Comparison of ENCODE assay signal across 12 mouse cellular contexts in genomic region chr5:144998491-144998890, GRCm38 (mm10). TPM values are rescaled to one million over a fixed set of nuclear protein-coding genes. Genes with fewer than 3 reads are reported as not detected.
A peak's percentile ranks its signal among the peaks of the same experiment; 100 is the strongest.
DNase-seq lines count a peak whose midpoint lies in the region; ATAC-seq and TF ChIP-seq lines count a peak whose summit lies in the region.
"Had no signal": no experiment of that assay in that cellular context is flagged by ENCODE, and none has a peak within 500 bp of the region (broad histone marks: within the 10 kb centered on the region; RNA-seq: fewer than 3 reads in every experiment).

No protein-coding gene starts in this region.

- peak; percentile 76 for DNase-seq in CH12.LX (ENCODE audit: extremely low read depth)
- peak in 2 of 3 experiments; percentile 17 to 26 for DNase-seq in liver, embryonic 14.5 days (ENCODE audit: low read depth in 3 of 3, low spot score in 3 of 3)
- no peak for DNase-seq in right cerebral cortex, adult 2 months (ENCODE audit: low spot score in 2 of 2)
- no peak for DNase-seq in layer of hippocampus, postnatal 25 days (ENCODE audit: extremely low spot score in 1 of 2, low spot score in 1 of 2)

- H3K27ac ChIP-seq in intestine, postnatal 0 days (ENCODE audit: low read depth, low read length) = no peak overlapping the region
- H3K27ac ChIP-seq in intestine, embryonic 16.5 days (ENCODE audit: low read length) = no peak overlapping the region
- no peak overlapping the region for H3K27ac ChIP-seq in CH12.LX (ENCODE audit: insufficient read depth, low read depth)
- no peak overlapping the region for H3K27ac ChIP-seq in bone marrow, adult 2 months (ENCODE audit: control insufficient read depth, insufficient read depth, low read depth, low read length, poor library complexity)
- H3K27ac ChIP-seq in liver, embryonic 14.5 days = no peak overlapping the region
- H3K27ac ChIP-seq: limb, embryonic 12.5 days; stomach, embryonic 15.5 days had no signal

- H3K4me2 ChIP-seq in intestine, postnatal 0 days (replicated peaks; ENCODE audit: low read depth) = no peak overlapping the region
- no peak overlapping the region for H3K4me2 ChIP-seq in intestine, embryonic 16.5 days (ENCODE audit: low read depth, low read length)
- no peak overlapping the region for H3K4me2 ChIP-seq in CH12.LX (ENCODE audit: insufficient read depth, low read depth, poor library complexity, severe bottlenecking)
- no peak overlapping the region for H3K4me2 ChIP-seq in liver, embryonic 14.5 days (ENCODE audit: low read depth)
- H3K4me2 ChIP-seq: limb, embryonic 12.5 days; stomach, embryonic 15.5 days had no signal

- H3K36me3 ChIP-seq in intestine, postnatal 0 days (ENCODE audit: control insufficient read depth, insufficient read depth) = no peaks in the 10 kb centered on the region
- H3K36me3 ChIP-seq in intestine, embryonic 16.5 days (ENCODE audit: control insufficient read depth, insufficient read depth, low read length) = no peaks in the 10 kb centered on the region
- no peaks in the 10 kb centered on the region for H3K36me3 ChIP-seq in CH12.LX (replicated peaks in 1 of 2; ENCODE audit: control insufficient read depth in 1 of 2, insufficient read depth in 1 of 2, low read length in 1 of 2)
- H3K36me3 ChIP-seq in liver, embryonic 14.5 days (replicated peaks; ENCODE audit: control insufficient read depth, insufficient read depth, low read depth) = no peaks in the 10 kb centered on the region
- H3K36me3 ChIP-seq: limb, embryonic 12.5 days; stomach, embryonic 15.5 days had no signal

- 0 out of 2 replicates have a peak, but pooled peaks have one; percentile 16 for ATAC-seq in intestine, postnatal 0 days
- no peak for ATAC-seq in intestine, embryonic 16.5 days
- ATAC-seq in liver, embryonic 14.5 days (ENCODE audit: insufficient read depth) = no peak
- ATAC-seq in frontal cortex, adult (ENCODE audit: low TSS enrichment) = no peak

- H3K4me1 ChIP-seq in intestine, postnatal 0 days (replicated peaks; ENCODE audit: control insufficient read depth, insufficient read depth, low read length) = no peaks in the 10 kb centered on the region
- no peaks in the 10 kb centered on the region for H3K4me1 ChIP-seq in intestine, embryonic 16.5 days (ENCODE audit: control insufficient read depth, insufficient read depth, low read length)
- peaks cover 0 to 5% of the 10 kb centered on the region in 2 experiments; a peak in 1 of 4 replicates for H3K4me1 ChIP-seq in CH12.LX (ENCODE audit: control insufficient read depth in 1 of 2, insufficient read depth in 2 of 2)
- H3K4me1 ChIP-seq in bone marrow, adult 2 months (ENCODE audit: control insufficient read depth, insufficient read depth, low read length) = no peaks in the 10 kb centered on the region
- no peaks in the 10 kb centered on the region for H3K4me1 ChIP-seq in liver, embryonic 14.5 days (replicated peaks; ENCODE audit: control insufficient read depth in 2 of 2, insufficient read depth in 2 of 2, low read length in 1 of 2)
- H3K4me1 ChIP-seq: limb, embryonic 12.5 days; stomach, embryonic 15.5 days had no signal

- in situ Hi-C loops in CH12.LX (cut with MboI; ENCODE audit: low pct_ligation_motif_present, low pct_unique_long_range_greater_than_20kb, low sequenced_read_pairs) = loop anchor here (5.0 kb wide), 1 partner anchor 84 kb away; the partner anchor contains the start of genes Arpc1a and Kpna7

- 52% methylated on average over 2 of the region's 2 CpGs for WGBS in intestine, postnatal 0 days
- 30% methylated on average over 2 of the region's 2 CpGs for WGBS in intestine, embryonic 16.5 days
- WGBS in bone marrow, adult 2 months = 70% methylated on average over 2 of the region's 2 CpGs
- WGBS in liver, embryonic 14.5 days (ENCODE audit: insufficient replicate concordance) = 21% methylated on average over 2 of the region's 2 CpGs

- H3K9me3 ChIP-seq in intestine, postnatal 0 days (ENCODE audit: control insufficient read depth) = no peaks in the 10 kb centered on the region
- no peaks in the 10 kb centered on the region for H3K9me3 ChIP-seq in intestine, embryonic 16.5 days (ENCODE audit: control insufficient read depth, low read length)
- no peaks in the 10 kb centered on the region for H3K9me3 ChIP-seq in CH12.LX (replicated peaks; ENCODE audit: low read length)
- no peaks in the 10 kb centered on the region for H3K9me3 ChIP-seq in liver, embryonic 14.5 days (ENCODE audit: control insufficient read depth, low read length)
- H3K9me3 ChIP-seq: limb, embryonic 12.5 days; stomach, embryonic 15.5 days had no signal

- H3K4me3 ChIP-seq in intestine, postnatal 0 days (ENCODE audit: low read depth, low read length) = no peak overlapping the region
- H3K4me3 ChIP-seq in intestine, embryonic 16.5 days (ENCODE audit: low read length) = no peak overlapping the region
- H3K4me3 ChIP-seq in CH12.LX (replicated peaks in 1 of 3; ENCODE audit: low read depth in 2 of 3, low read length in 2 of 3, poor library complexity in 1 of 3) = no peak overlapping the region
- no peak overlapping the region for H3K4me3 ChIP-seq in bone marrow, adult 2 months (replicated peaks; ENCODE audit: control insufficient read depth, low read depth, low read length)
- H3K4me3 ChIP-seq in liver, embryonic 14.5 days (ENCODE audit: insufficient read depth in 1 of 2, low read depth in 2 of 2, low read length in 2 of 2) = no peak overlapping the region
- H3K4me3 ChIP-seq: limb, embryonic 12.5 days; myocyte; stomach, embryonic 15.5 days had no signal

- H3K9ac ChIP-seq in intestine, postnatal 0 days (ENCODE audit: low read depth, low read length) = no peak overlapping the region
- H3K9ac ChIP-seq in intestine, embryonic 16.5 days (ENCODE audit: low read depth, low read length) = no peak overlapping the region
- no peak overlapping the region for H3K9ac ChIP-seq in CH12.LX (ENCODE audit: insufficient read depth, low read depth)
- H3K9ac ChIP-seq in liver, embryonic 14.5 days (replicated peaks) = no peak overlapping the region
- H3K9ac ChIP-seq: limb, embryonic 12.5 days; stomach, embryonic 15.5 days had no signal

- peak; percentile 74 for TF ChIP-seq CTCF in intestine, postnatal 0 days (IDR thresholded peaks at IDR 0.05; ENCODE audit: low read depth)
- peak; percentile 53 to 99; a peak in 3 of 4 replicates for TF ChIP-seq CTCF in CH12.LX (conservative IDR thresholded peaks at IDR 0.05 in 1 of 2, IDR thresholded peaks at IDR 0.05 in 1 of 2; ENCODE audit: low read depth in 2 of 2, low read length in 2 of 2)
- peak; percentile 45 for TF ChIP-seq CTCF in bone marrow, adult 2 months (IDR thresholded peaks at IDR 0.05; ENCODE audit: control insufficient read depth, insufficient read depth, low read length)
- peak; percentile 62 for TF ChIP-seq CTCF in liver, embryonic 14.5 days (IDR thresholded peaks at IDR 0.05; ENCODE audit: low read depth)

- no peaks in the 10 kb centered on the region for H3K79me2 ChIP-seq in CH12.LX (replicated peaks; ENCODE audit: control insufficient read depth, extremely low read depth, insufficient read depth, poor library complexity, severe bottlenecking)

- no peak for TF ChIP-seq POLR2A in CH12.LX (IDR thresholded peaks at IDR 0.05; ENCODE audit: low read depth, low read length)
- no peak for TF ChIP-seq POLR2A in bone marrow, adult 2 months (IDR thresholded peaks at IDR 0.05; ENCODE audit: borderline replicate concordance, control insufficient read depth, low read depth, low read length)

- TF ChIP-seq EP300 in CH12.LX (IDR thresholded peaks at IDR 0.05; ENCODE audit: low read length) = no peak
- TF ChIP-seq EP300 in liver, embryonic 14.5 days (IDR thresholded peaks at IDR 0.05; ENCODE audit: low read depth) = no peak

- no peaks in the 10 kb centered on the region for H3K27me3 ChIP-seq in intestine, postnatal 0 days (replicated peaks; ENCODE audit: control insufficient read depth, insufficient read depth, low read length)
- no peaks in the 10 kb centered on the region for H3K27me3 ChIP-seq in intestine, embryonic 16.5 days (replicated peaks; ENCODE audit: control insufficient read depth, insufficient read depth, low read length)
- peaks cover 16% of the 10 kb centered on the region for H3K27me3 ChIP-seq in CH12.LX (replicated peaks)
- no peaks in the 10 kb centered on the region for H3K27me3 ChIP-seq in liver, embryonic 14.5 days (ENCODE audit: control insufficient read depth, insufficient read depth, low read length)
- H3K27me3 ChIP-seq: limb, embryonic 12.5 days; stomach, embryonic 15.5 days had no signal

- TF ChIP-seq RAD21 in CH12.LX (IDR thresholded peaks at IDR 0.05; ENCODE audit: low read depth, low read length) = peak; percentile 47

- dilution Hi-C loops in CH12.LX (cut with MboI; ENCODE audit: extremely low pct_ligation_motif_present, extremely low pct_unique_long_range_greater_than_20kb, low sequenced_read_pairs) = no loop called here

RNA-seq across cellular contexts. Expression of gene Smurf1, which starts 32.8 kb away (rescaled TPM):
- polyA plus RNA-seq in intestine, postnatal 0 days (2015; fragmentation: Nextera tagmentation; extraction: Ambion mirVana) = 7.4 and 8.2 TPM in 2 replicates
- 3.5 and 5.0 TPM in 2 replicates for polyA plus RNA-seq in intestine, embryonic 16.5 days (2015; fragmentation: Nextera tagmentation; extraction: Ambion mirVana)
- total RNA-seq in CH12.LX (2012; rRNA removed) (4.1 and 4.3 TPM in 2 replicates), CH12.LX (2014; rRNA removed) (2.9 and 3.1 TPM in 2 replicates)
- polyA plus RNA-seq in CH12.LX (2012; ENCODE audit: insufficient read length, low read depth) = 6.6 and 7.2 TPM in 2 replicates
- polyA plus RNA-seq in bone marrow, adult 2 months (2011; ENCODE audit: insufficient read depth, insufficient read length, low replicate concordance, missing spikeins) = 2.5 and 5.8 TPM in 2 replicates
- 1.4 and 1.5 TPM in 2 replicates for polyA plus RNA-seq in liver, embryonic 14.5 days (2012; rRNA removed)
- polyA plus RNA-seq in liver, embryonic 14.5 days (2014; fragmentation: Nextera tagmentation; extraction: Ambion mirVana) = 1.2 and 1.7 TPM in 2 replicates
- total RNA-seq in layer of hippocampus, postnatal 25 days (2021) = 10 to 100 TPM; 30.1 to 34.3 TPM

RNA-seq across cellular contexts. Expression of gene Gm4871, which starts 34.1 kb away (rescaled TPM):
- polyA plus RNA-seq in intestine, postnatal 0 days (2015; fragmentation: Nextera tagmentation; extraction: Ambion mirVana) = not detected in 2 replicates
- polyA plus RNA-seq in intestine, embryonic 16.5 days (2015; fragmentation: Nextera tagmentation; extraction: Ambion mirVana) = not detected in 2 replicates
- total RNA-seq in CH12.LX (2012; rRNA removed) (not detected in 2 replicates), CH12.LX (2014; rRNA removed) (not detected in 2 replicates)
- polyA plus RNA-seq in CH12.LX (2012; ENCODE audit: insufficient read length, low read depth) = not detected in 2 replicates
- polyA plus RNA-seq in bone marrow, adult 2 months (2011; ENCODE audit: insufficient read depth, insufficient read length, low replicate concordance, missing spikeins) = not detected in 2 replicates
- polyA plus RNA-seq in liver, embryonic 14.5 days (2012; rRNA removed) = not detected in 2 replicates
- not detected in 2 replicates for polyA plus RNA-seq in liver, embryonic 14.5 days (2014; fragmentation: Nextera tagmentation; extraction: Ambion mirVana)
- not detected for total RNA-seq in layer of hippocampus, postnatal 25 days (2021)
- total RNA-seq: adrenal gland, adult 18-20 months had no signal
- polyA plus RNA-seq: limb, embryonic 12.5 days; myocyte; stomach, embryonic 15.5 days had no signal

RNA-seq across cellular contexts. Expression of gene 1700018F24Rik, which starts 44.3 kb away (rescaled TPM):
- polyA plus RNA-seq in intestine, postnatal 0 days (2015; fragmentation: Nextera tagmentation; extraction: Ambion mirVana) = not detected in 2 replicates
- not detected in 2 replicates for polyA plus RNA-seq in intestine, embryonic 16.5 days (2015; fragmentation: Nextera tagmentation; extraction: Ambion mirVana)
- total RNA-seq in CH12.LX (2012; rRNA removed) = not detected in 2 replicates
- not detected in 2 replicates for total RNA-seq in CH12.LX (2014; rRNA removed)
- polyA plus RNA-seq in CH12.LX (2012; ENCODE audit: insufficient read length, low read depth) = not detected in 2 replicates
- not detected in 2 replicates for polyA plus RNA-seq in bone marrow, adult 2 months (2011; ENCODE audit: insufficient read depth, insufficient read length, low replicate concordance, missing spikeins)
- polyA plus RNA-seq in liver, embryonic 14.5 days (2012; rRNA removed) = not detected in 2 replicates
- polyA plus RNA-seq in liver, embryonic 14.5 days (2014; fragmentation: Nextera tagmentation; extraction: Ambion mirVana) = not detected in 2 replicates
- total RNA-seq in layer of hippocampus, postnatal 25 days (2021) = not detected
- total RNA-seq: adrenal gland, adult 18-20 months had no signal
- polyA plus RNA-seq: limb, embryonic 12.5 days; myocyte; stomach, embryonic 15.5 days had no signal

Comparison
In these comparisons a context has a peak if more than half of its experiments do, and no peak if none do; other contexts are left out.
1. DNase-seq: peak in CH12.LX (single experiment) and liver, embryonic 14.5 days (2 of 3); none in right cerebral cortex, adult 2 months (0 of 2) and layer of hippocampus, postnatal 25 days (0 of 2).
2. Peak in every context shown above with its lines, with median percentiles within 50 percentile points of each other: CTCF ChIP-seq.